Mouse (Mus musculus) ES-Bruce4 (cell line): ENCODE measurements at regions not wholly inside any gene's neighbourhood (a gene's known extent, or its start where the extent isn't known, plus 50 kb on each side); places are given as distances from the start of the nearest gene placed in this dataset.
A peak's percentile ranks its signal among the peaks of the same experiment; 100 is the strongest.
"Not testable (repeated sequence)": the region's sequence is repeated elsewhere in the genome, so short reads cannot be mapped to it uniquely, and the experiment has no call there.

Experiments
- H3K27ac ChIP-seq: 2 replicates; pipeline ENCODE4 v1.5.1; 2012; ENCODE audit warnings: low read length, inconsistent platforms; ENCODE audit not compliant: insufficient read depth
- H3K27me3 ChIP-seq: 2 replicates; pipeline ENCODE4 v1.6.1; 2012; ENCODE audit warnings: mild to moderate bottlenecking, low read length, inconsistent platforms; ENCODE audit not compliant: control insufficient read depth, poor library complexity, insufficient read depth, severe bottlenecking
- H3K36me3 ChIP-seq: 2 replicates; pipeline ENCODE4 v1.6.1; 2012; ENCODE audit warnings: inconsistent platforms, mild to moderate bottlenecking, low read length, moderate library complexity; ENCODE audit not compliant: control insufficient read depth, poor library complexity, insufficient read depth, severe bottlenecking
- H3K4me1 ChIP-seq: one replicate; pipeline ENCODE4 v1.8.1; 2011; ENCODE audit warnings: low read length; ENCODE audit not compliant: control insufficient read depth, insufficient read depth
- H3K4me3 ChIP-seq: 2 replicates; pipeline ENCODE4 v1.5.1; 2011; ENCODE audit warnings: low read depth, mild to moderate bottlenecking, low read length
- H3K9ac ChIP-seq: 2 replicates; pipeline ENCODE4 v1.6.1; 2012; ENCODE audit warnings: low read depth, mild to moderate bottlenecking, inconsistent platforms; ENCODE audit not compliant: poor library complexity, severe bottlenecking
- H3K9me3 ChIP-seq: replicated peaks from 2 replicates; pipeline ENCODE4 v1.6.1; 2012; ENCODE audit warnings: mild to moderate bottlenecking, low read length, inconsistent platforms; ENCODE audit not compliant: control insufficient read depth, poor library complexity, insufficient read depth, severe bottlenecking
- CTCF ChIP-seq: IDR thresholded peaks from one replicate; pipeline ENCODE4 v1.8.1; 2011; ENCODE audit warnings: low read depth, low read length
- EP300 ChIP-seq: IDR thresholded peaks from 2 replicates; pipeline ENCODE4 v1.6.1; 2011; ENCODE audit warnings: low read depth, low read length; ENCODE audit not compliant: insufficient read depth
- POLR2A ChIP-seq: IDR thresholded peaks from one replicate; pipeline ENCODE4 v1.8.1; 2011; ENCODE audit warnings: low read length; ENCODE audit not compliant: insufficient read depth

DNA sequence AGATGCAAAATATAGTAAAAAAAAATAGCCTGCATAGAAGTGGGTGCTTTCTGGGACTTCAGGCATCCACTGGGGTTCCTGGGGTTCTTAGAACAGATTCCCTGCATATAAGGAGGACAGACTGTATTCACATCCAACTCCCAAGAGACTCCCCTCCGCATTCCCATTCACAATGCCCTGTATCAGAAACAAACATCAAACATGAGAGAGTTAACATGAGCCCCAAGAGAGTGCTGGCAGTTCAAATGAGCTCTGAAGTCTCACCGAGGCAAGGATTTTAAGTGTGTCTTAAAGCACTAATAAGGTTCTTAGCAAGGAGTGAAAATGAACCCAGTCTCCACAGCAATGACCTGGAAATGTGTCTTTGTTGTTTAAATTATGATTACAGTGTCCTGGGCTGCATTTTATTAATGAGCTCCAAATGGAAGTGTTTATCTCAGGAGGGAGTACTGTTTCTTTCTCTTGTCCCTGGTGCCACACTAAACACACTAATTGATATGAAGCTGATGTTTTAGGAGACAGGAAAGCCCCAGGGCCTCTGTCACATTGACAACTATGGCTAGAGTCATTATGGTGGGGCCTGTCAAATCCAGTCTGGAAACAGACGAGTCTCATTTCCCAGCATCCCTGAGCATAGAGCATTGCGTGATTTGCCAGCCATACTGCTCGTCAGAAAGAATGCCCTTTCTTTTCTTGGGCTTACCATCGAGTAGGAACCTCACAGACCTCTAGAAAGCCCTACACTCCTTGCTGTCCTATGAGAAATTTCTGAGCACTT is 85.7 kb downstream of the Gm9817 start:
- Histone ChIP-seq H3K9ac (no peak overlapping the region), H3K27me3 (no peaks in the 10 kb centered on the region), H3K36me3 (no peaks in the 10 kb centered on the region), H3K4me1 (no peaks in the 10 kb centered on the region), H3K27ac (no peak overlapping the region), H3K4me3 (no peak overlapping the region), H3K9me3 (no peaks in the 10 kb centered on the region)
- TF ChIP-seq POLR2A (no peak), CTCF (no peak), EP300 (no peak)

- H3K27me3 ChIP-seq, result no peaks in the 10 kb centered on the region
- H3K4me3 ChIP-seq, result no peak overlapping the region
- no peaks in the 10 kb centered on the region for H3K36me3 ChIP-seq
- H3K9ac ChIP-seq, result no peak overlapping the region
- H3K4me1 ChIP-seq, result no peaks in the 10 kb centered on the region
- TF ChIP-seq EP300 (no peak), CTCF (peak; percentile 57)
- H3K9me3 ChIP-seq, result no peaks in the 10 kb centered on the region
- no peak overlapping the region for H3K27ac ChIP-seq
Observed at GRCm38 (mm10) chr13:45165159-45165558, 86.7 kb downstream of the Gm9817 start.

DNA sequence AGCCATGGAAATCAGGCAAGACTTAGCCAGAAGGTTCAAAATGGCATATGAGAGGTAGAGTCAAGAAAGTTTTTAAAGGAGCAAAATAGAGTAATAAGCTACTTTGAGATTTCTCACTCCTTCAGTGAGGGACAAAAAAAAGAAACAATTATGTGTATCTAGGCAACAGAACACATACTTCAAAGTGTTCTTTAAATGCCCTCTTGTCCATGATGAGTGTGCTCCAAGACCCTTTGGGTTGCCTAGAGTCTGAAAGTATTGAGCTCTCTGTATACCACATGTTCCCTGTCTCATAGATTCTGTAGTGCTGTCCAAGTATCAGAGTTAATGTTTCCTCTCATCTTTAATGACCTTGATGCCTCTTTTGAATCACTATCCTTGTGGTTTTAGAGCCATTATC is 91.2 kb downstream of the Gm9817 start:
- no peaks in the 10 kb centered on the region for H3K36me3 ChIP-seq
- H3K9ac ChIP-seq, result no peak overlapping the region
- H3K27me3 ChIP-seq, result no peaks in the 10 kb centered on the region
- TF ChIP-seq CTCF, result no peak
- no peak for TF ChIP-seq EP300
- no peak for TF ChIP-seq POLR2A
- no peak overlapping the region for H3K27ac ChIP-seq
- no peaks in the 10 kb centered on the region for H3K4me1 ChIP-seq
- no peak overlapping the region for H3K4me3 ChIP-seq
- 0 out of 2 replicates have a peak, but pooled peaks cover 2% of the 10 kb centered on the region for H3K9me3 ChIP-seq

DNA sequence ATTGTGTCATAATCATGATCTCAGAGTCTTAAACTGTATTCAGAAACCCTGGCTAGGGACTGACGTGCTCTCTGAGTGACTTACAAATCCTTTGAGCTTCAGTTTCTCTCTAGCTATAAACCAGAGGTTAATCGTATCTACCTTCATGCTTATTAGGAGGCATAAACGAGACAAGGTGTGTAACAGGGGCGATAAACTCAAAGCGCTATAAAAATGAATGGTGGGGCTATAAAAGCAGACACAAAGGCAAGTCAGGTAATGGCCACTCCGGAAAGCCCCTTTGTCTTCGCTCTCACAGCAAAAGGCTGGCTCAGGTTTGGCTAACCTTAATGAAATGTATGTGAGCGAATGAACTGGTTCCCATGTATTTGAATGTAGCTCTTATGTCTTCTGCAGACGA is 94.6 kb downstream of the Gm9817 start:
- H3K4me3 ChIP-seq, result no peak overlapping the region

DNA sequence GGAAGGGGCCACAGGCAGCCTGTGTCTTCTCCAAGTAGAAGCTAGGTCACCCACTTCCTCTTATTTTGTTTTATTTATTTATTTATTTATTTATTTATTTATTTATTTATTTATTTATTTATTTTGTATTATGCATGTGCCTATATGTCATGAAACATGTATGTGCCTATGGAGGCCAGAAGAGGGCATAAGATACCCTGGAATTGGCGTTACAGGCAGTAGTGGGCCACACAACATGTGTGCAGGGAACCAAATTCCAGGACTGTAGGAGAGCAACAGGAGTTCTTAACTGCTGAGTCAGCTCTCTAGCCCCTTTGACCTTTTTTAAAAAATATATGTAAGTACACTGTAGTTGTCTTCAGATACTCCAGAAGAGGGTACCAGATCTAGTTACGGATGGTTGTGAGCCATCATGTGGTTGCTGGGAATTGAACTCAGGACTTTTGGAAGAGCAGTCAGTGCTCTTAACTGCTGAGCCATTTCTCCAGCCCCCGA is 97.3 kb downstream of the Gm9817 start:
- H3K9ac ChIP-seq, H3K9me3 ChIP-seq, H3K27ac ChIP-seq, H3K36me3 ChIP-seq, H3K4me3 ChIP-seq, H3K27me3 ChIP-seq, H3K4me1 ChIP-seq: not testable (repeated sequence)
- TF ChIP-seq CTCF, result peak; percentile 11

More for the DNA sequence above, 94.6 kb downstream of the Gm9817 start:
- Histone ChIP-seq H3K27me3 (no peaks in the 10 kb centered on the region), H3K36me3 (no peaks in the 10 kb centered on the region), H3K4me1 (no peaks in the 10 kb centered on the region), H3K9ac (no peak overlapping the region), H3K9me3 (peaks cover 2% of the 10 kb centered on the region; the same call in 1 of the 2 replicates), H3K27ac (no peak overlapping the region)
- TF ChIP-seq CTCF, result no peak
- no peak for TF ChIP-seq EP300
- no peak for TF ChIP-seq POLR2A

GRCm38 (mm10) chr13:45181529-45182230 is 103.2 kb downstream of the Gm9817 start:
- Histone ChIP-seq H3K36me3 (no peaks in the 10 kb centered on the region), H3K27ac (no peak overlapping the region), H3K9ac (no peak overlapping the region), H3K4me3 (no peak overlapping the region), H3K9me3 (no peaks in the 10 kb centered on the region; the same call in 1 of the 2 replicates), H3K27me3 (no peaks in the 10 kb centered on the region), H3K4me1 (no peaks in the 10 kb centered on the region)
- no peak for TF ChIP-seq POLR2A
- no peak for TF ChIP-seq EP300
- TF ChIP-seq CTCF, result no peak
